Mouse (Mus musculus): Measurements from ENCODE around the gene Mmp11. TPM values are rescaled to one million over a fixed set of nuclear protein-coding genes. Genes with fewer than 3 reads are reported as not detected.
A peak's percentile ranks its signal among the peaks of the same experiment; 100 is the strongest.

Mmp11 gene
- 1 to 10 TPM; 1.8 to 2.6 TPM for total RNA-seq (2021)
- long read RNA-seq, experiment 1 = 0 reads
- long read RNA-seq, experiment 2, partial matches to known transcripts = 0 of 1 reads
- long read RNA-seq, experiment 2, other reads (novel, unspliced or antisense) = 1 of 1 reads

DNA sequence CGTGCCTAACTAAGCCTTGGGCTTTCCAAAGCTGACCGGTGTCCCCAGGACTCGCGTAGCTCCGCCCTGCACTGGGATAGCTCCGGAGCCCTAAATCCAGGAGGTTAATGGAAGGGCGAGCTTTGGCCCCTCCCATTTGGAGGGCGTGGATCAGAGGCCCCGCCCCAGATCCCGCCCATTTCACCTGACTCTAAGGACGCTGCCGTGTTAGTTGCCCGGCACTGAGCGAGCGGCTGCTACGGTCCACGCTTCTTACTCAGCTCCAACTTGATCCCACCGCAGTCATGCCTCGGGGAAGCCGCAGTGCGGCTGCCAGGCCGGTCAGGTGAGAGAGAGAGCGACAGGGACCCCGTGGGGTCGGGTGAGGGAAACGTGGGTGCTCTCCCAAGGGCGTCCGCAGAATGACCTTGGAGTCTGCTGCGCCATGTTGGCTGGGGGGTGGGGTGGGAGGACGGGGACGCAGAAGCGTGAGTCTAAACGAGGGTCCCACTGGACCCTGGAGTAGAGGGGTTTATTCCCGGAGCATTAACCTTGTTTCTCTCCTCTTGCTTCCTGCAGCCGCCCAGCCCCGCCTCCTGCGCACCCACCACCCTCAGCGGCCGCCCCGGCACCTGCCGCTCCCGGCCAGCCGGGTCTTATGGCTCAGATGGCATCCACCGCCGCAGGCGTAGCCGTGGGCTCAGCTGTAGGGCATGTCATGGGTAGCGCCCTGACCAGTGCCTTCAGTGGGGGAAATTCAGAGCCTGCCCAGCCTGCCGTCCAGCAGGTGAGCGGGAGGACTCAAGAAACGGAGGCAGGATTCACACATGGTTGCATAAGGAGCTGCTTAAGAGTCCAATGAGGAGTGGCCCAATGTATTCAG is at the start of gene Mmp11:
Mmp11 (minus strand) TSS at position 817 of the 862 bp plus-strand sequence.
- DNase-seq (ENCODE audit: low spot score) = peak; percentile 75

GRCm38 (mm10) chr10:75979432-75979831 is 43.1 kb upstream of the Mmp11 start:
- no peak for DNase-seq (ENCODE audit: low spot score)

DNA sequence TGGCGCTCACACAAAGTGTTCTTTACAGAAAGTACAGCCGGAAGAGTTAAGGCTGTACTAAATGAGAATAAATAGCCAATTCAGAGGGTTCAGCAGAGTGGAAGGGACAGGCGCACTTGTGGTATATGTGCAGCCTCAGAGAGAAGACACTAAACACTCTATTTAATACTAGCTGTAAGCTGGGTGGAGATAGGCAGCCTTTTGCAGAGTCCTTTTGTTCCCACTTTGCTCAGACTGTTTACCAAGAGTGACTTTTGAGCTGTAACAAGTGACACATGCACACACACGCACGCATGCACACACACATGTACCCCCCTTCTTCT is 42.5 kb upstream of the Mmp11 start:
- DNase-seq (ENCODE audit: low spot score) = no peak

GRCm38 (mm10) chr10:75978119-75978834 is 42.0 kb upstream of the Mmp11 start:
- DNase-seq (ENCODE audit: low spot score) = no peak

DNA sequence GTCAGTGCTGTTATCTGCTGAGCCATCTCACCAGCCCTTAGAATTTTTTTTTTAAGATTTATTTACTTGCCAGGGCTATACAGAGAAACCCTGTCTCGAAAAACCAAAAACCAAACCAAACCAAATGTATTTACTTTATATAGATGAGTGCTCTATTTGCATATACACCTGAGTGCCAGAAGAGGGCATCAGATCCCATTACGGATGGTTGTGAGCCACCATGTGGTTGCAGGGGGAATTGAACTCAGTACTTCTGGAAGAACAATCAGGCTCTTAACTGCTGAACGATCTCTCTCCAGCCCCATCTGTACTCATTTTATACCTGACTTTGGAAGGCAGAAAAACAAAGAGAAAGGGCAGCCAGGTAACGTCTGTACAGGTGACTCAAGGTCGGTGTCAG is 38.9 kb upstream of the Mmp11 start:
- no peak for DNase-seq (ENCODE audit: low spot score)

DNA sequence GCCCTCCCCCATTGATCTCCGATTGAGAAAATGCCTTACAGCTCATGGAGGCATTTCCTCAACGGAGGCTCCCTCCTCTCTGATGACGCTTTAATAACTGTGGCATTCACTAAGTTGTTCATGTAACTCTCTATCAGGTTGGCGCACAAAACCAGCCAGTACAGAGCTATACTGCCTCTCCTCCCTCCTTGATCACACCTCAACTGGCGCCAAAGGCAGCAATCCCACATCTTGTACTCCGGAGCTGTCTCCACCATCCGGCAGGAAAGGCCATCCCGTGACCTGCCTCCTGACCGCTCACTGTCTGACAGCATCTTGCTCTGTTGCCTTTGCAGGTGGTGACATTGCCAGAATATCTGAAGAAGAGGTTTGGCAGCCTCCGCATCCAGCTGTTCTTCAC is 37.5 kb upstream of the Mmp11 start:
- no peak for DNase-seq (ENCODE audit: low spot score)

DNA sequence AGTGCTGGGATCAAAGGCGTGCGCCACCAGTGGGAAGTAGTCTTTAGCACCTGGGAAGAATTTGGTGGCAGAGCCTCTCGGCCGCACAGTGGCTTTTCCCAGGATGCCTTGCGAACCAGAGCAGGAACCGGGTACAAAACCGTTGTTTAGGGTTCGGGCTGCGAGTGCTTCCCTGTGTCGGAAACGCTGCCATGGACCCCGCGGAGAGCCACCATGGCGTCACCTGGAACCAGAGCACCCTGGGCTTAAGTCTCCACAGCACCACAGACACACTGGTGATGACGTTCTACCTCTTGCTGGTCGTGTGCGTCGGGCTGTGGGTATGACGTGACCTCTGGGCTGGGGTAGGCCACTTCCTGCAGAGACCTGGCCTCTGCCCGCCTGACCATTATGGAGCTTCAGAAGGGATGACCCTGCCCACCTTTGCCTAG is 18.1 kb upstream of the Mmp11 start, which contains the start of gene Gm5134:
Gm5134 (plus strand) TSS at position 134 of the 431 bp plus-strand sequence.
- DNase-seq (ENCODE audit: low spot score) = no peak

- DNase-seq (ENCODE audit: low spot score) = peak; percentile 53
Measured at GRCm38 (mm10) chr10:75951424-75952050, 15.2 kb upstream of the Mmp11 start.

GRCm38 (mm10) chr10:75950791-75951210 is 14.5 kb upstream of the Mmp11 start:
- no peak for DNase-seq (ENCODE audit: low spot score)

GRCm38 (mm10) chr10:75949053-75950045 is 13.1 kb upstream of the Mmp11 start:
- no peak for DNase-seq (ENCODE audit: low spot score)

DNA sequence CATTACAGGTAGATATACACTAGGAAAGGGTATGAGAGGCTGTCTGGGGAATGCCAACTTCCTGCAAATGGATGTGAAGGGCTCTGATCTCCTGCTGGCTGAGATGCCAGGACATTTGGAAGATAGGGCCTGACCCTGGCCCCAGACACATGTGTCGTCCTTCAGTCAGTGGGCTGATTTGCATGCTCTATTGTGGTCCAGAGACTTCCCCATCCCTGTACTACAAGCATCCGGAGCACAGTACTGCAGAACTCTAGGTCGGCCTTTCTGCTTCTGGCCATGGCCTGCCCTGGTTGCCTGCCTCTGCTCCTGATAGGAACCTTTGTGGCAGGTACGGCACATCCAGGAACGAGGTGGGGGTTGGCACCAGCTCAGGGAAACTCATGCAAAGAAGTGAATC is 11.8 kb upstream of the Mmp11 start:
- DNase-seq (ENCODE audit: low spot score) = no peak

DNA sequence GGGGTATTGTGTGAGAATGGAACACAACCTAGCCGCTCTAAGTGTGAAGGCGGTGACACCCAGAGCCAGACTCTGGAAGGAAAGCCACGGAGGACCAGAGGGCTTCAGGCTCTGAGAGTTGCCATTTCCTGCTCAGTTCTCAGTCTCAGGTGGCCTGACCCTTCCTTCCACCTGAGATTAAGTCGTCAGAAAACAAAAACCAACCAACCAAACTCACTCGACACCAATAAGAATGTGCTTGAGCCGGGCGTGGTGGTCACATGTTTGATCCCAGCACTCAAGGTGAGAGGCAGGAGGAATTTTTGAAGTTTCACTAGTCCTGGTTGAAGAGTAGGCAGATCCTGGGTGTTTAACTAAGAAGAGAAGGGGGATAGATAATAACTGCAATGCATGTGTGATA is 9.6 kb upstream of the Mmp11 start:
- DNase-seq (ENCODE audit: low spot score) = no peak

- DNase-seq (ENCODE audit: low spot score) = no peak
Measured at GRCm38 (mm10) chr10:75945213-75945612, 8.9 kb upstream of the Mmp11 start.

DNA sequence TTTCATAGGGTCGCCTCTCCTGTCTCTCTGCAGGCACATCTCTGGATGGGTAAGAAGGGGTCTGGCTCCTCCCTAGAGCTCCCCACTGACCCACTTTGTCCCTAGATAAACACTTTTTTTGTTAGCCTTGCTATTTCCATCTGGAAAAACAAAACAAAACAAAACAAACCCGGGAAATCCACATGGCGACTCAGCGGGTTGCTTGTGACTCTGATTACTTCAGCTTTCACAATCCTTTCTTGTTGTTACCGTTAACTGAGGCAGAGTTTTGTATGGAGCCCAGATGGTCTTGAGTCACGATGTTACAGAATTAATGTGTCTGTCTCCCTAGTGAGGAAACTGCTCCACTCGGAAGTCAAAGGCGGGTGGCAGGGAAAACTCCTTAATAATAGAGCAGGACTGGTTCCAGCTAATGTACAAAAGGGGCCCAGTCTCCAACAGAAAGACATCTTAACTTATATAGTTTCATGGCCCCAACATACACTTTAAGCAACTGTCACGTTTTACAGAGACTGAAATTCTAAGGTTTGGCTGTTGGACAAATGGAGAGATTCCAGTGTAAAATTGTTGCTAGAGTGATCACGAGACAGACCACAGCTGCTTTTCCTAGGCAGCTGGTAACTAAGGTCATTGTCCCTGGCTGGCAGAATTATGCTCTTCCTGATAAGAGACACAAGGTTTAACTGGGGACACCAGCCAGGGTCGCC is 7.9 kb upstream of the Mmp11 start:
- DNase-seq (ENCODE audit: low spot score) = peak; percentile 21

- no peak for DNase-seq (ENCODE audit: low spot score)
Measured at GRCm38 (mm10) chr10:75942736-75943477, 6.6 kb upstream of the Mmp11 start, which contains the start of gene Vpreb3. Vpreb3 (plus strand) TSS chr10:75943057.

DNA sequence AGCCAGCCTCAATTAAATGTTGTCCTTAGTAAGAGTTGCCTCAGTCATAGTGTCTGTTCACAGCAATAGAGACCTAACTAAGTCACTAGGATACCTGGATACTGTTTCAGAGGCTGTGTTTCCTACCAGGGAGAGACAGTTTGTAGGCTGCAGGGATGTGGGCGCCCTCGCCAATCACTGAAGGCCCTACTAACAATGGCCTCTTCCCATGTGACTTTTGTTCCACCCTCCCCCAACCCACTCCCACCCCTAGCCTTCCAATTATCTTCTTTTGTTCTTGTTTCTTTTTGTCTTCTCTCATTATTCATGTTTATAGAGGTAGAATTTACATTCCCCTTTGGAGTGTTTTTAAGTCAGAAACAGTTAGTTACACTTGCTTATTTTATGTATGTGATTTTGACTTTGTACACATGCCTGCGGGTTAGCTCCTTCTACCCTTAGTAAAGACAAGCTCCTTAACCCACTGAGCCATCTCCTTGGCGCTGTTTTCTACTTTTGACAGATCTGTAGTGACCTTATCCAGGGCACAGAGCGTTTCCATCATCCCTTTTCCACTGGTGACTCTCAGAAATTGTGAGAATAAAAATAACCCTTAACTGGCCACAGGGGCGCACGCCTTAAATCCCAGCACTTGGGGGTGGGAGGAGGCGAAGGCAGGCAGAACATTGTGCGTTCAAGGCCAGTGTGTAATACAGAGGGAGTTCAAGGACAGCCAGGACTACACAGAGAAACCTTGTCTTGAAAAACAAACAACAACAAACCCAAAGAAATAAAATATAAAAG is 4.9 kb upstream of the Mmp11 start:
- no peak for DNase-seq (ENCODE audit: low spot score)

DNA sequence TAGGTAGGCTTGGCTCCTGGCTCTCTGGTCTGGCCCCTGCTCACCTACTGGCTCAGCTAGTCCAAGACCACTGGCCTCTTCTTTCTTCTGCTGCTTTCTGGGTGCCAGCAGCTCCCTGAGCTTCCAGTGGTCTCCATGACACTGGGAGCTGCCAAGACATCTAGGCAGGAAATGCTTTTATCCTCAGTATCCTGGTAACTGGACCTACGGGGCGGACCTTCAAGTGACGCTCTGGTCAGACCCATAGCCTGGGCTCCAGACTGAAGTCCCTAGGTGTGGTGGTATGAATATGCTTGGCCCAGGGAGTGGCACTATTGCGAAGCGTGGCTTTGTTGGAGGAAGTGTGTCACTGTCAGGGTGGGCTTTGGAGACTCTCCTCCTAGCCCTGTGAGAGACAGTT is 4.2 kb upstream of the Mmp11 start, which contains the start of gene Gm867:
Gm867 (minus strand) TSS at position 153 of the 400 bp plus-strand sequence.
- no peak for DNase-seq (ENCODE audit: low spot score)

- DNase-seq (ENCODE audit: low spot score) = no peak
Measured at GRCm38 (mm10) chr10:75939481-75940234, 3.4 kb upstream of the Mmp11 start.
